Mouse (Mus musculus): ENCODE measurements at regions not wholly inside any gene's neighbourhood (a gene's known extent, or its start where the extent isn't known, plus 50 kb on each side); places are given as distances from the start of the nearest gene placed in this dataset.

- 47% methylated on average over 10 of the region's 10 CpGs for WGBS
- Histone ChIP-seq H3K27ac (no peak overlapping the region), H3K4me2 (replicated peaks) (no peak overlapping the region), H3K36me3 (no peaks in the 10 kb centered on the region), H3K9me3 (no peaks in the 10 kb centered on the region), H3K4me3 (no peak overlapping the region), H3K9ac (no peak overlapping the region), H3K27me3 (no peaks in the 10 kb centered on the region), H3K4me1 (peaks cover 11% of the 10 kb centered on the region; the same call in 1 of the 2 replicates)
- no peak for ATAC-seq (ENCODE audit: insufficient number of reproducible peaks, insufficient read depth, low FRiP score, low TSS enrichment)
These were observed 84.2 kb upstream of the Lclat1 start for GRCm38 (mm10) chr17:73023362-73024107.

DNA sequence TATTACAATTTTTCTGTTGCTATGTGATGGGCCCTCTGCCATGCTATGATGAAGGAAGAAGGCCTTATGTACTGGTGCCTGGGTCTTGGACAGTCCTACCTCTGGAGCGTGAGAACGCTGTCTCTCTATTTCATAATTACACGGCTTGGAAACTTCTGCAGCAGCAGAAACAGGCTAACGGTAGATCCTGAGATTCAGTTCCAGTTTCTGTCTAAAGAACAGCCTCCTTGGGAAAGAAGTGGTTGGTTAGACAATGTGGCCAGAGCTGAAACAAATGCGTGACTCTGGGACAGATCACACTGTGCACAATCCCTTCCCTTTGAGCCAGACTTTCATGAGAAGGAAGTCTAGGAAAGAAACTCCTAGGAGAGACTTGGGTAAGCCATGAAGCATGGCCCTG, 80.7 kb upstream of the Lclat1 start:
- no peak overlapping the region for H3K4me2 ChIP-seq (replicated peaks)
- no peaks in the 10 kb centered on the region for H3K36me3 ChIP-seq
- 88% methylated on average over 5 of the region's 5 CpGs for WGBS
- ATAC-seq (ENCODE audit: insufficient number of reproducible peaks, insufficient read depth, low FRiP score, low TSS enrichment), result no peak
- no peak overlapping the region for H3K4me3 ChIP-seq
- no peaks in the 10 kb centered on the region for H3K27me3 ChIP-seq
- H3K4me1 ChIP-seq, result peaks cover 11% of the 10 kb centered on the region; the same call in 1 of the 2 replicates
- H3K9me3 ChIP-seq, result no peaks in the 10 kb centered on the region
- H3K9ac ChIP-seq, result no peak overlapping the region
- no peak overlapping the region for H3K27ac ChIP-seq

- Histone ChIP-seq H3K27me3 (0 out of 2 replicates have a peak, but pooled peaks cover 2% of the 10 kb centered on the region), H3K9me3 (no peaks in the 10 kb centered on the region), H3K9ac (no peak overlapping the region), H3K36me3 (no peaks in the 10 kb centered on the region), H3K4me2 (replicated peaks) (no peak overlapping the region), H3K4me3 (no peak overlapping the region), H3K4me1 (peaks cover 8% of the 10 kb centered on the region; the same call in 1 of the 2 replicates), H3K27ac (no peak overlapping the region)
- no peak for ATAC-seq (ENCODE audit: insufficient number of reproducible peaks, insufficient read depth, low FRiP score, low TSS enrichment)
- WGBS, result 67% methylated on average over 5 of the region's 5 CpGs
These were observed 76.0 kb upstream of the Lclat1 start for GRCm38 (mm10) chr17:73031796-73032195.

DNA sequence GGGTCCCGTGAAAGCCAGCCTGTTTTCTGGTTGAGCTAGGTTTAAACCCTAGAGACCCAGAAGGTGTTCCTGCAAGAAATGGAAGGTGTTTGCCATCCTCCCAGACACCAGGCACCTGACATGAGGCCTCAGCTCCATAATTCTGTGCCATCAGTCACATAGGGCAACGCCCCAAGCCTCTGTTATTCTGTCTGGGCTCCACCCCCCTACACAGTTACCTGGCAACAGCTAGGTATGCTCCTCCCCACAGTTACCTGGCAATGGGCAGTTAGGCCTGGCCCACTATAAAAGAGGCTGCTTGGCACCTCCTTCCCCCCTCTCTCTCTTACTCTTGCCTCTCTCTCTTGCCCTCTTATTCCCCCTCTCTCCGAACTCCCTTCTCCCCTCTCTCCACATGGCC, 75.5 kb upstream of the Lclat1 start:
- ATAC-seq (ENCODE audit: insufficient number of reproducible peaks, insufficient read depth, low FRiP score, low TSS enrichment), result no peak
- 80% methylated on average over 3 of the region's 3 CpGs for WGBS

GRCm38 (mm10) chr17:73034420-73034819, 73.4 kb upstream of the Lclat1 start:
- Histone ChIP-seq H3K27ac (no peak overlapping the region; the same call in 1 of the 2 replicates), H3K36me3 (no peaks in the 10 kb centered on the region), H3K27me3 (0 out of 2 replicates have a peak, but pooled peaks cover 2% of the 10 kb centered on the region), H3K4me2 (replicated peaks) (no peak overlapping the region), H3K4me3 (no peak overlapping the region), H3K9me3 (no peaks in the 10 kb centered on the region), H3K4me1 (peaks cover 8% of the 10 kb centered on the region; the same call in 1 of the 2 replicates), H3K9ac (no peak overlapping the region)
- WGBS, result 87% methylated on average over 3 of the region's 3 CpGs
- no peak for ATAC-seq (ENCODE audit: insufficient number of reproducible peaks, insufficient read depth, low FRiP score, low TSS enrichment)

More for the DNA sequence above, 75.5 kb upstream of the Lclat1 start:
- Histone ChIP-seq H3K27me3 (0 out of 2 replicates have a peak, but pooled peaks cover 2% of the 10 kb centered on the region), H3K27ac (no peak overlapping the region), H3K4me1 (peaks cover 8% of the 10 kb centered on the region; the same call in 1 of the 2 replicates), H3K4me2 (replicated peaks) (no peak overlapping the region), H3K4me3 (no peak overlapping the region), H3K9me3 (no peaks in the 10 kb centered on the region), H3K9ac (no peak overlapping the region), H3K36me3 (no peaks in the 10 kb centered on the region)

DNA sequence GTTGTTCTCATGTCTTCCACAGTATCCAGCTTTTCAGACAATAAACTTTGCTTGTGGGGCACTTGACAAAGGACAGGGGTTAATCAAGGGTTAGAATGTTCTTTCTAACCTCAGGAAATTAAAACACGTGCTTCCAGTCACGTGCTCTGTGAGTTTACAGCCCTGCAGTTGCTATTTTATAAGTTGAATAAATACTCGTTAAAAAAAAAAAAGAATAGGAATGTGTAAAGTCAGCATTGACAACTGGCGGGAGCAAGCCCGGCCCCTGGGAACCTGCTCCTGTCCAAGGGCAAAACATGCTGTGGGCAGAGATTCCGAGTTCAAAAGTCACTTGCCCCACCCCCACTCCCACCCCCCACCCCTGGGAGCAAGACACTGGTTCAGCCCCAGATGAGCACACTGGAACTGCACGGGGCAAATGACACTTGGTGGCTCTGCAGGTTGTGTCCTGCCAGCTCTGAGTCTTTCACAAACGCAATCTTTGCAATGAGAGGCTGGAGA, 72.8 kb upstream of the Lclat1 start:
- no peak for ATAC-seq (ENCODE audit: insufficient number of reproducible peaks, insufficient read depth, low FRiP score, low TSS enrichment)
- H3K4me2 ChIP-seq (replicated peaks), result no peak overlapping the region
- WGBS, result 29% methylated on average over 8 of the region's 8 CpGs

DNA sequence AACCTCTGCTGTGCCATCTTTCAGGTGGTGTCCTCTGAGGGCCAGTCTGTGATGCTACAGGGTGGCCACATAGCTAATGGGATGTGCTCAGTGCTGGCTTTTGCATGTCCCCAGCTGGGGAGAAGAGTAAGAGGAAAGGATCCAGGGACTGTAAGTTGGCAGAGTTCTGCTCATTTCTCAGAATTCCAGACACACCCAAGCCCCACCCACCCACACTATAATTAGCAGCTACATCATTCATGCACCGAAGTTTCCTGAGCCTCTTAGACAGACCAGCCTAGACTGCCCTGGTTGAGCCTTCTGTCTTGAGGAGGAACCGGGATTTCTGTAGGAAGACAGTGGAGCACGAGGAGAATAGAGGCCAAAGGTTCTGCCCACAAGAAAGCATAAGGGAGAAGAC, 70.9 kb upstream of the Lclat1 start:
- H3K9ac ChIP-seq, result no peak overlapping the region
- no peak overlapping the region for H3K4me2 ChIP-seq (replicated peaks)
- H3K4me3 ChIP-seq, result no peak overlapping the region
- WGBS, result 68% methylated on average over 3 of the region's 3 CpGs
- peaks cover 8% of the 10 kb centered on the region; the same call in 1 of the 2 replicates for H3K4me1 ChIP-seq
- no peaks in the 10 kb centered on the region for H3K9me3 ChIP-seq
- no peaks in the 10 kb centered on the region for H3K36me3 ChIP-seq
- ATAC-seq (ENCODE audit: insufficient number of reproducible peaks, insufficient read depth, low FRiP score, low TSS enrichment), result no peak
- H3K27ac ChIP-seq, result no peak overlapping the region
- 0 out of 2 replicates have a peak, but pooled peaks cover 2% of the 10 kb centered on the region for H3K27me3 ChIP-seq

More for the DNA sequence above, 72.8 kb upstream of the Lclat1 start:
- Histone ChIP-seq H3K4me3 (no peak overlapping the region), H3K9ac (no peak overlapping the region), H3K27ac (no peak overlapping the region), H3K4me1 (peaks cover 8% of the 10 kb centered on the region; the same call in 1 of the 2 replicates), H3K27me3 (0 out of 2 replicates have a peak, but pooled peaks cover 2% of the 10 kb centered on the region), H3K36me3 (no peaks in the 10 kb centered on the region), H3K9me3 (no peaks in the 10 kb centered on the region)

- no peak overlapping the region for H3K4me3 ChIP-seq
- ATAC-seq (ENCODE audit: insufficient number of reproducible peaks, insufficient read depth, low FRiP score, low TSS enrichment), result no peak
- H3K9me3 ChIP-seq, result no peaks in the 10 kb centered on the region
- peaks cover 8% of the 10 kb centered on the region; the same call in 1 of the 2 replicates for H3K4me1 ChIP-seq
- no peak overlapping the region for H3K9ac ChIP-seq
- H3K36me3 ChIP-seq, result no peaks in the 10 kb centered on the region
- no peak overlapping the region for H3K27ac ChIP-seq
- WGBS, result 91% methylated on average over 2 of the region's 2 CpGs
- H3K27me3 ChIP-seq, result 0 out of 2 replicates have a peak, but pooled peaks cover 2% of the 10 kb centered on the region
- no peak overlapping the region for H3K4me2 ChIP-seq (replicated peaks)
These were observed 69.2 kb upstream of the Lclat1 start for GRCm38 (mm10) chr17:73038586-73038985.

GRCm38 (mm10) chr17:73044918-73045580, 62.7 kb upstream of the Lclat1 start:
- no peak overlapping the region for H3K27ac ChIP-seq
- no peak overlapping the region for H3K4me2 ChIP-seq (replicated peaks)
- no peaks in the 10 kb centered on the region for H3K9me3 ChIP-seq
- H3K4me3 ChIP-seq, result no peak overlapping the region
- ATAC-seq (ENCODE audit: insufficient number of reproducible peaks, insufficient read depth, low FRiP score, low TSS enrichment), result no peak
- WGBS, result 84% methylated on average over 5 of the region's 5 CpGs
- H3K4me1 ChIP-seq, result no peaks in the 10 kb centered on the region
- no peaks in the 10 kb centered on the region for H3K36me3 ChIP-seq
- H3K9ac ChIP-seq, result no peak overlapping the region
- no peaks in the 10 kb centered on the region for H3K27me3 ChIP-seq

GRCm38 (mm10) chr17:73046985-73047384, 60.8 kb upstream of the Lclat1 start:
- no peak overlapping the region for H3K27ac ChIP-seq
- no peak overlapping the region for H3K9ac ChIP-seq
- ATAC-seq (ENCODE audit: insufficient number of reproducible peaks, insufficient read depth, low FRiP score, low TSS enrichment), result no peak
- H3K4me2 ChIP-seq (replicated peaks), result no peak overlapping the region
- H3K9me3 ChIP-seq, result no peaks in the 10 kb centered on the region
- no peak overlapping the region for H3K4me3 ChIP-seq
- H3K27me3 ChIP-seq, result no peaks in the 10 kb centered on the region
- 54% methylated on average over 4 of the region's 4 CpGs for WGBS
- H3K4me1 ChIP-seq, result no peaks in the 10 kb centered on the region
- no peaks in the 10 kb centered on the region for H3K36me3 ChIP-seq

DNA sequence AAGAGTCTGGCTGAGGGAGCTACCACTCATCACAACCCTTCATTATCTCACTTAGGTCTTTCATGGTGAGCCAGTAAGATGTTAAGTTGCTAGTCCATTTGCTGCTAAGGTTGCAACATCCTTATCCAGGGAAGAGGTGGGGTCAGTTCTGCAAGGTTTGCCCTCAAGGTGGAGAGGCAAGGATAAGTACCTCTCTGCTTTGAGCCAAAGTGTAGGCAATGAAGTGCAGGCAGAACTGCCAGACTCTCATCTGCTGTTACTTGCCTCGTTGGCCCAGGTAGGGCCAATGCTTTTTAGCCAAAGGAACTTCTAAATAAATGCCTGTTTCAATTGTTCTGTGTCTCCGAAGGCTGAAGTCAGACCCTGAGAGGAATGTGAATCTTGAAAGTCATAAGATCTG, 59.6 kb upstream of the Lclat1 start:
- H3K9me3 ChIP-seq, result no peaks in the 10 kb centered on the region
- no peak overlapping the region for H3K4me3 ChIP-seq
- no peaks in the 10 kb centered on the region for H3K36me3 ChIP-seq
- no peak for ATAC-seq (ENCODE audit: insufficient number of reproducible peaks, insufficient read depth, low FRiP score, low TSS enrichment)
- H3K4me2 ChIP-seq (replicated peaks), result no peak overlapping the region
- no peak overlapping the region for H3K27ac ChIP-seq
- 69% methylated on average over 2 of the region's 2 CpGs for WGBS
- H3K27me3 ChIP-seq, result no peaks in the 10 kb centered on the region
- no peak overlapping the region for H3K9ac ChIP-seq
- H3K4me1 ChIP-seq, result no peaks in the 10 kb centered on the region

DNA sequence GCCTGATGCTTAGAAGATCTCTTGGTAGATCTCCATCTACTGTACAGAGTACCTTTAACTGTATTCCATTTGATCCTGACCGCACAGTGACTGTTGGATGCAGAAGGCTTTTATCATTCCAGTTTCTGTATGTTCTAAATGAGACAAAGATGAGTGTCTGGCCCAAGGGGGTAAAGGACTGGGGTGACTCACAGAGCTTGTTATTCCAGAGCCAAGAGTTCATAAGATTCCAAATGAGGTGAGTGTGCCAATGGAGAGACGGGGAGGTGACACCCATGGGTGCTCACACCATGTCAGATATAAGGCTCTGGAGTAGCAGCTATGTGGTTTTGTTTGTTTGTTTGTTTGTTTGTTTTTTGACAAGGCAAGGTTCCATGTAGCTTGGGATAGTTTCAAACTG, 54.8 kb upstream of the Lclat1 start:
- no peak for ATAC-seq (ENCODE audit: insufficient number of reproducible peaks, insufficient read depth, low FRiP score, low TSS enrichment)
- H3K36me3 ChIP-seq, result no peaks in the 10 kb centered on the region
- no peaks in the 10 kb centered on the region for H3K4me1 ChIP-seq
- H3K27ac ChIP-seq, result no peak overlapping the region
- WGBS, result 85% methylated on average over 2 of the region's 2 CpGs
- H3K4me2 ChIP-seq (replicated peaks), result no peak overlapping the region
- H3K4me3 ChIP-seq, result no peak overlapping the region
- no peak overlapping the region for H3K9ac ChIP-seq
- H3K27me3 ChIP-seq, result no peaks in the 10 kb centered on the region
- H3K9me3 ChIP-seq, result no peaks in the 10 kb centered on the region

All from embryonic facial prominence, embryonic 12.5 days (tissue).